Mouse (Mus musculus) limb, embryonic 13.5 days (tissue): ENCODE measurements around the gene Olfr676. TPM values are rescaled to one million over a fixed set of nuclear protein-coding genes. Genes with fewer than 3 reads are reported as not detected.
"Not testable (repeated sequence)": the region's sequence is repeated elsewhere in the genome, so short reads cannot be mapped to it uniquely, and the experiment has no call there.

Source experiments
- ATAC-seq: fragments of 200-750 bp; cut with Nextera tagmentation; 2 replicates; pipeline ENCODE4 v1.8.0; 2017; ENCODE audit warnings: low read depth, moderate number of reproducible peaks, moderate TSS enrichment; ENCODE audit not compliant: low FRiP score
- H3K27ac ChIP-seq: fragments of 300-500 bp; sonication (generic); 2 replicates; pipeline ENCODE4 v1.5.1; 2015; ENCODE audit warnings: inconsistent platforms, mild to moderate bottlenecking, moderate library complexity
- H3K27me3 ChIP-seq: fragments of 300-500 bp; sonication (generic); 2 replicates; pipeline ENCODE4 v1.6.1; 2015; ENCODE audit warnings: mild to moderate bottlenecking, inconsistent platforms
- H3K36me3 ChIP-seq: fragments of 300-500 bp; sonication (generic); 2 replicates; pipeline ENCODE4 v1.6.1; 2015; ENCODE audit warnings: inconsistent platforms, mild to moderate bottlenecking, moderate library complexity
- H3K4me1 ChIP-seq: fragments of 300-500 bp; sonication (generic); 2 replicates; pipeline ENCODE4 v1.6.1; 2015; ENCODE audit warnings: inconsistent platforms
- H3K4me2 ChIP-seq: fragments of 300-500 bp; sonication (generic); replicated peaks from 2 replicates; pipeline ENCODE4 v1.6.1; 2015; ENCODE audit warnings: inconsistent platforms, mild to moderate bottlenecking, moderate library complexity
- H3K4me3 ChIP-seq: fragments of 300-500 bp; sonication (generic); 2 replicates; pipeline ENCODE4 v1.5.1; 2015; ENCODE audit warnings: moderate library complexity, mild to moderate bottlenecking, inconsistent platforms
- H3K9ac ChIP-seq: fragments of 300-500 bp; sonication (generic); 2 replicates; pipeline ENCODE4 v1.6.1; 2015; ENCODE audit warnings: mild to moderate bottlenecking, inconsistent platforms
- H3K9me3 ChIP-seq: fragments of 300-500 bp; sonication (generic); 2 replicates; pipeline ENCODE4 v1.6.1; 2016; ENCODE audit warnings: inconsistent platforms
- WGBS: fragments of 180-500 bp; shearing (Covaris S2); methylation state at CpG from one replicate; pipeline ENCODE4 v1.1.7; 2015; 5-methylcytosine and 5-hydroxymethylcytosine counted together
- polyA plus RNA-seq: library from polyadenylated mRNA; unstranded; fragments of >200 nt; fragmentation: Nextera tagmentation; extraction: Ambion mirVana; gene quantifications from 2 replicates; pipeline ENCODE4 v1.2.1, GENCODE M21; 2015

Gene Olfr676
- polyA plus RNA-seq = not detected in 2 replicates

GRCm38 (mm10) chr7:105032398-105032797 is at the start of gene Olfr676:
Gene Olfr676, plus strand, starts transcription at chr7:105032698.
- Histone ChIP-seq H3K36me3 (no peaks in the 10 kb centered on the region), H3K4me1 (no peaks in the 10 kb centered on the region), H3K9me3 (no peaks in the 10 kb centered on the region), H3K4me2 (no peak within 1 kb of the TSS), H3K9ac (no peak within 1 kb of the TSS), H3K27me3 (no peaks in the 10 kb centered on the region), H3K4me3 (no peak within 1 kb of the TSS), H3K27ac (no peak within 1 kb of the TSS)
- ATAC-seq = no peak

- no peak within 1 kb of the TSS for H3K4me3 ChIP-seq
- H3K9me3 ChIP-seq = no peaks in the 10 kb centered on the region
- H3K36me3 ChIP-seq = no peaks in the 10 kb centered on the region
- H3K27me3 ChIP-seq = no peaks in the 10 kb centered on the region
- no peaks in the 10 kb centered on the region for H3K4me1 ChIP-seq
- ATAC-seq = no peak
- no peak within 1 kb of the TSS for H3K4me2 ChIP-seq
- no peak within 1 kb of the TSS for H3K27ac ChIP-seq
- H3K9ac ChIP-seq = no peak within 1 kb of the TSS
Measured at GRCm38 (mm10) chr7:105001929-105002328, 30.6 kb upstream of the Olfr676 start, which contains the start of gene Olfr672. Gene Olfr672, minus strand, starts transcription at chr7:105002029.

GRCm38 (mm10) chr7:105022530-105022929 is 10.0 kb upstream of the Olfr676 start:
- ATAC-seq = no peak

GRCm38 (mm10) chr7:105028360-105028759 is 4.1 kb upstream of the Olfr676 start, which contains the start of gene Olfr675:
Gene Olfr675, minus strand, starts transcription at chr7:105028460.
- no peak within 1 kb of the TSS for H3K27ac ChIP-seq
- no peak within 1 kb of the TSS for H3K4me3 ChIP-seq
- no peak within 1 kb of the TSS for H3K9ac ChIP-seq
- H3K4me1 ChIP-seq = no peaks in the 10 kb centered on the region
- no peak within 1 kb of the TSS for H3K4me2 ChIP-seq
- ATAC-seq = no peak
- no peaks in the 10 kb centered on the region for H3K27me3 ChIP-seq
- H3K36me3 ChIP-seq = no peaks in the 10 kb centered on the region
- 74% methylated on average over 1 of the region's 1 CpGs for WGBS
- H3K9me3 ChIP-seq = no peaks in the 10 kb centered on the region

More at GRCm38 (mm10) chr7:105022530-105022929, 10.0 kb upstream of the Olfr676 start:
- Histone ChIP-seq H3K36me3 (no peaks in the 10 kb centered on the region), H3K4me1 (no peaks in the 10 kb centered on the region), H3K4me2 (no peak overlapping the region), H3K4me3 (no peak overlapping the region), H3K27me3 (no peaks in the 10 kb centered on the region), H3K9me3 (no peaks in the 10 kb centered on the region), H3K9ac (no peak overlapping the region), H3K27ac (no peak overlapping the region)
- 67% methylated on average over 1 of the region's 1 CpGs for WGBS

GRCm38 (mm10) chr7:105033836-105034235 is 1.3 kb downstream of the Olfr676 start:
- not testable (repeated sequence) for H3K36me3 ChIP-seq, H3K27ac ChIP-seq, H3K9ac ChIP-seq, H3K4me1 ChIP-seq, H3K4me3 ChIP-seq, ATAC-seq, H3K9me3 ChIP-seq, H3K27me3 ChIP-seq, H3K4me2 ChIP-seq
- WGBS = 57% methylated on average over 5 of the region's 5 CpGs

GRCm38 (mm10) chr7:105058951-105059350 is 26.5 kb downstream of the Olfr676 start:
- Histone ChIP-seq H3K9ac (no peak overlapping the region), H3K4me2 (no peak overlapping the region), H3K4me3 (no peak overlapping the region), H3K27ac (no peak overlapping the region), H3K36me3 (no peaks in the 10 kb centered on the region), H3K4me1 (no peaks in the 10 kb centered on the region), H3K27me3 (no peaks in the 10 kb centered on the region), H3K9me3 (no peaks in the 10 kb centered on the region; the same call in 1 of the 2 replicates)
- ATAC-seq = no peak

GRCm38 (mm10) chr7:105064175-105064574 is 31.7 kb downstream of the Olfr676 start, which contains the start of gene Olfr678:
Gene Olfr678, plus strand, starts transcription at chr7:105064475.
- H3K9ac ChIP-seq = no peak within 1 kb of the TSS
- no peaks in the 10 kb centered on the region for H3K4me1 ChIP-seq
- H3K4me2 ChIP-seq = no peak within 1 kb of the TSS
- no peaks in the 10 kb centered on the region for H3K36me3 ChIP-seq
- H3K27ac ChIP-seq = no peak within 1 kb of the TSS
- no peak within 1 kb of the TSS for H3K4me3 ChIP-seq
- ATAC-seq = no peak
- 88% methylated on average over 1 of the region's 1 CpGs for WGBS
- H3K27me3 ChIP-seq = no peaks in the 10 kb centered on the region
- no peaks in the 10 kb centered on the region; the same call in 1 of the 2 replicates for H3K9me3 ChIP-seq

- Histone ChIP-seq H3K9ac (no peak within 1 kb of the TSS), H3K4me1 (no peaks in the 10 kb centered on the region), H3K27me3 (no peaks in the 10 kb centered on the region), H3K36me3 (no peaks in the 10 kb centered on the region), H3K4me3 (no peak within 1 kb of the TSS), H3K9me3 (no peaks in the 10 kb centered on the region), H3K4me2 (no peak within 1 kb of the TSS), H3K27ac (no peak within 1 kb of the TSS)
- WGBS = 57% methylated on average over 1 of the region's 1 CpGs
- no peak for ATAC-seq
Measured at GRCm38 (mm10) chr7:105080905-105081304, 48.4 kb downstream of the Olfr676 start, which contains the start of gene Olfr679. Gene Olfr679, plus strand, starts transcription at chr7:105081205.

Other genes with a start within 250 kb of the Olfr676 start
- not detected in 2 replicates for gene Usp17lb, start 190.1 kb upstream of the Olfr676 start, polyA plus RNA-seq
- gene Usp17la, start 175.7 kb upstream of the Olfr676 start, polyA plus RNA-seq = not detected in 2 replicates
- gene Olfr665, start 154.7 kb upstream of the Olfr676 start, polyA plus RNA-seq = not detected in 2 replicates
- not detected in 2 replicates for gene Olfr666, start 136.7 kb upstream of the Olfr676 start, polyA plus RNA-seq
- gene Olfr667, start 111.2 kb upstream of the Olfr676 start, polyA plus RNA-seq = not detected in 2 replicates
- not detected in 2 replicates for gene Olfr668, start 104.6 kb upstream of the Olfr676 start, polyA plus RNA-seq
- not detected in 2 replicates for gene Olfr669, start 98.5 kb upstream of the Olfr676 start, polyA plus RNA-seq
- gene Olfr670, start 70.1 kb upstream of the Olfr676 start, polyA plus RNA-seq = not detected in 2 replicates
- gene Olfr671, start 53.6 kb upstream of the Olfr676 start, polyA plus RNA-seq = not detected in 2 replicates
- not detected in 2 replicates for gene Olfr672, start 30.7 kb upstream of the Olfr676 start, polyA plus RNA-seq
- gene Olfr675, start 4.2 kb upstream of the Olfr676 start, polyA plus RNA-seq = not detected in 2 replicates
- not detected in 2 replicates for gene Olfr677, start 18.7 kb downstream of the Olfr676 start, polyA plus RNA-seq
- gene Olfr678, start 31.8 kb downstream of the Olfr676 start, polyA plus RNA-seq = not detected in 2 replicates
- gene Olfr679, start 48.5 kb downstream of the Olfr676 start, polyA plus RNA-seq = not detected in 2 replicates
- gene Olfr680-ps1, start 60.1 kb downstream of the Olfr676 start, polyA plus RNA-seq = not detected in 2 replicates
- not detected in 2 replicates for gene Olfr681, start 84.1 kb downstream of the Olfr676 start, polyA plus RNA-seq
- not detected in 2 replicates for gene Olfr683, start 114.3 kb downstream of the Olfr676 start, polyA plus RNA-seq
- not detected in 2 replicates for gene Olfr684, start 131.0 kb downstream of the Olfr676 start, polyA plus RNA-seq
- not detected in 2 replicates for gene Olfr685, start 153.3 kb downstream of the Olfr676 start, polyA plus RNA-seq
- gene Olfr686, start 174.8 kb downstream of the Olfr676 start, polyA plus RNA-seq = not detected in 2 replicates